Mouse (Mus musculus): ENCODE data around the gene Mybbp1a. TPM values are rescaled to one million over a fixed set of nuclear protein-coding genes. Genes with fewer than 3 reads are reported as not detected.

Mybbp1a gene
- polyA plus RNA-seq, 1 experiment = 38.7 TPM

Other genes starting within 250 kb of the Mybbp1a start
- 0.22 and 0.56 TPM in 2 replicates for gene Gm43951, start 234.5 kb upstream of the Mybbp1a start, polyA plus RNA-seq (2012; rRNA removed)
- gene 4933427D14Rik, start 233.9 kb upstream of the Mybbp1a start, polyA plus RNA-seq (2012; rRNA removed) = 7.2 and 7.3 TPM in 2 replicates
- 88.0 and 88.3 TPM in 2 replicates for gene Txndc17, start 233.8 kb upstream of the Mybbp1a start, polyA plus RNA-seq (2012; rRNA removed)
- 7.7 and 8.5 TPM in 2 replicates for gene Med31, start 225.8 kb upstream of the Mybbp1a start, polyA plus RNA-seq (2012; rRNA removed)
- 0.18 and 0.34 TPM in 2 replicates for gene Slc13a5, start 174.1 kb upstream of the Mybbp1a start, polyA plus RNA-seq (2012; rRNA removed)
- gene Xaf1, start 139.7 kb upstream of the Mybbp1a start, polyA plus RNA-seq (2012; rRNA removed) = 15.5 and 21.2 TPM in 2 replicates
- 0.20 and 0.39 TPM in 2 replicates for gene Fbxo39, start 126.9 kb upstream of the Mybbp1a start, polyA plus RNA-seq (2012; rRNA removed)
- gene Tekt1, start 78.9 kb upstream of the Mybbp1a start, polyA plus RNA-seq (2012; rRNA removed) = 1.6 and 2.2 TPM in 2 replicates
- gene Smtnl2, start 29.6 kb upstream of the Mybbp1a start, polyA plus RNA-seq (2012; rRNA removed) = 13.7 and 22.6 TPM in 2 replicates
- gene Ggt6, start 5.8 kb upstream of the Mybbp1a start, polyA plus RNA-seq (2012; rRNA removed) = 1.1 and 1.6 TPM in 2 replicates
- 22.3 and 22.5 TPM in 2 replicates for gene Spns2, start 48.5 kb downstream of the Mybbp1a start, polyA plus RNA-seq (2012; rRNA removed)
- gene Spns3, start 109.2 kb downstream of the Mybbp1a start, polyA plus RNA-seq (2012; rRNA removed) = 1.0 and 2.5 TPM in 2 replicates
- gene Ube2g1, start 165.9 kb downstream of the Mybbp1a start, polyA plus RNA-seq (2012; rRNA removed) = 7.7 and 9.8 TPM in 2 replicates
- gene Ankfy1, start 248.7 kb downstream of the Mybbp1a start, polyA plus RNA-seq (2012; rRNA removed) = 29.5 and 30.8 TPM in 2 replicates

Data from gonadal fat pad, adult 2 months (tissue).